Mouse (Mus musculus): ENCODE results near the gene Fh1.
A peak's percentile ranks its signal among the peaks of the same experiment; 100 is the strongest.

The Fh1 gene

GRCm38 (mm10) chr1:175623656-175624055 lies 1.8 kb downstream of the Fh1 start:
- DNase-seq (ENCODE audit: inconsistent age in 2 of 2, low spot score in 1 of 2): no peak

GRCm38 (mm10) chr1:175619814-175620431 lies 5.5 kb downstream of the Fh1 start, which contains the start of gene Kmo:
TSS of gene Kmo (plus strand) at chr1:175620381.
- no peak for DNase-seq (ENCODE audit: inconsistent age in 2 of 2, low spot score in 1 of 2)

DNA sequence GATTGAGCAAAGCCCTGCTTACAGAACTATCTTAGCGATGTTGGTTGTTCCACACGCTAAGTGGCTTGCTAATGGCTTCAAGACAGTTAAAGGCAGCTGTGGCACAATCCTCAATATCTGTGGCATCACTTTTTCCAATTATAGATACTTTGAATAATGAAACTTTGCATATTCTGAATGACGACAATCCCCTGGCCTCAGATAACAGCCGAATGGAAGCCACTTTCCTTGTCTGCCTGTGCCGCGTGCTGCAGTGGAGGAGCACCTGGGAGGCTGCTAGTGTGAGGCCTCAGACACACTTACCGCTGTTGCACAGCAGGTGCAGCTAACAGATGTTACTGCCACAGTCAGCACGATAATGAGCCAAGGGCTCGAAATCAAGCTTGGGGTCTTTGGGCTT lies 10.4 kb downstream of the Fh1 start:
- no peak for DNase-seq (ENCODE audit: inconsistent age in 2 of 2, low spot score in 1 of 2)

GRCm38 (mm10) chr1:175608708-175609107 lies 16.7 kb downstream of the Fh1 start:
- no peak for DNase-seq (ENCODE audit: inconsistent age in 2 of 2, low spot score in 1 of 2)

GRCm38 (mm10) chr1:175607838-175608585 lies 17.4 kb downstream of the Fh1 start:
- no peak for DNase-seq (ENCODE audit: inconsistent age in 2 of 2, low spot score in 1 of 2)

- no peak for DNase-seq (ENCODE audit: inconsistent age in 2 of 2, low spot score in 1 of 2)
Observed at GRCm38 (mm10) chr1:175607308-175607707, 18.1 kb downstream of the Fh1 start.

DNA sequence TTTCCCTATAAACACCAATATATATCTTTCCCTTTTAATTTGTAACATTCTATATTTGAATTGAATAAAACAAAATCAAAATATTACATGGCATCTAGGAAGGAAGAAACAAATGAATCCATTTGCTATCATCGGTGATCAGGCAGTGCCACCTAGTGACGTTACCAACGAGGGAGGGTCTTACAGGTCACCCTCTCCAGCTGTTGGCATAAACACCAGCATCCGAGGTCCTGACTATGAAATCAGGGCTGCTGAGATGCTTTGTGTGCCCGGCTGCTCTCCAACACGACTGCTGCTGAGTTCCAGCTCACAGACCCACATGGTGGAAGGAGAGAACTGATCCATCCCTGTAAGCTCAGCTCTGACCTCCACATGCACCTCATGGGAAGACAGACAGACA lies 22.0 kb downstream of the Fh1 start:
- DNase-seq (ENCODE audit: inconsistent age in 2 of 2, low spot score in 1 of 2): no peak

DNA sequence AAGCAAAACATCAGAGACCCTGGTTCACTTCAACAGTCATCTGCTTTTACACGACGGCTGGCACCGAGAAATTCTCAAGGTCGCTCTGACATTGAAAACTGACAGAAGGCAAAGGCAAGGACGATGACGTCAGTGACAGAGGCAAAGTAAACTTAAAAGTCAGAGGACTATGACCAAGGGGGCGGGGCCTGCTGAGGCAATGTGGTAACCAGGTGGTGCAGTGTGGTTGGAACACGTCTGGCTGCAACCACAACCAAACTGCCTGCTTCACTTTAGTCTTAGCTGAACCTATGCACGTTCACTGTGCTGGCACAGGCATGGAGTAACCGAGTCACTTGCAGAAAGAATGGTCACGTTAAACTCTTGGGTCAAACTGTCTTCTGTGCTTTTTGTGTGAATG lies 23.2 kb downstream of the Fh1 start:
- DNase-seq (ENCODE audit: inconsistent age in 2 of 2, low spot score in 1 of 2): peak; percentile 27 to 73

GRCm38 (mm10) chr1:175592832-175593231 lies 32.6 kb downstream of the Fh1 start:
- DNase-seq (ENCODE audit: inconsistent age in 2 of 2, low spot score in 1 of 2): no peak

DNA sequence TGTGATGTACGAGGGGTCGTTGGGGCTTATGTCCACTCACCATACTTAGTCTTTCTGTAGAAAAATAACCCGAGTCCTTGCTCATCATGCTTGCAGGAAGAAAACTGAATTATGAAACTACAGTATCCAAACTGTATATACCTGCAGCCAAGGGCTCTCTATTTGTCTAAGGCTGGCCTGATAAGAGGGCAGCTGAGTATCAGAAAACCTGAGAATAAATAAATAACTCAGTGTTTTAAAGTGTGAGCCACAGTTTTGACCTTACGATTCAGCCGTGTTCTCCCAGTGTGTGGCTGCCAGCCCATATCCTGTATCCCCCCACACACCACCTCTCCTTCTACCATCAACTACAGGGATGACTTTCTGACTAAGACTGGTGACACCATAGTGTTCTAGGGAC lies 38.8 kb downstream of the Fh1 start:
- DNase-seq (ENCODE audit: inconsistent age in 2 of 2, low spot score in 1 of 2): no peak

GRCm38 (mm10) chr1:175585267-175585666 lies 40.2 kb downstream of the Fh1 start:
- DNase-seq (ENCODE audit: inconsistent age in 2 of 2, low spot score in 1 of 2): no peak

GRCm38 (mm10) chr1:175582799-175583198 lies 42.6 kb downstream of the Fh1 start:
- DNase-seq (ENCODE audit: inconsistent age in 2 of 2, low spot score in 1 of 2): no peak

- DNase-seq (ENCODE audit: inconsistent age in 2 of 2, low spot score in 1 of 2): no peak
Observed at GRCm38 (mm10) chr1:175580346-175580745, 45.1 kb downstream of the Fh1 start.

- no peak for DNase-seq (ENCODE audit: inconsistent age in 2 of 2, low spot score in 1 of 2)
Observed at GRCm38 (mm10) chr1:175579598-175580235, 45.7 kb downstream of the Fh1 start.

GRCm38 (mm10) chr1:175578425-175579096 lies 46.9 kb downstream of the Fh1 start:
- DNase-seq (ENCODE audit: inconsistent age in 2 of 2, low spot score in 1 of 2): no peak

- DNase-seq (ENCODE audit: inconsistent age in 2 of 2, low spot score in 1 of 2): no peak
Observed at GRCm38 (mm10) chr1:175574129-175574528, 51.3 kb downstream of the Fh1 start.

- DNase-seq (ENCODE audit: inconsistent age in 2 of 2, low spot score in 1 of 2): no peak
Observed at GRCm38 (mm10) chr1:175565579-175566103, 59.8 kb downstream of the Fh1 start.

- DNase-seq (ENCODE audit: inconsistent age in 2 of 2, low spot score in 1 of 2): no peak
Observed at GRCm38 (mm10) chr1:175564321-175564720, 61.1 kb downstream of the Fh1 start.

- DNase-seq (ENCODE audit: inconsistent age in 2 of 2, low spot score in 1 of 2): no peak
Observed at GRCm38 (mm10) chr1:175562379-175562778, 63.1 kb downstream of the Fh1 start.

DNA sequence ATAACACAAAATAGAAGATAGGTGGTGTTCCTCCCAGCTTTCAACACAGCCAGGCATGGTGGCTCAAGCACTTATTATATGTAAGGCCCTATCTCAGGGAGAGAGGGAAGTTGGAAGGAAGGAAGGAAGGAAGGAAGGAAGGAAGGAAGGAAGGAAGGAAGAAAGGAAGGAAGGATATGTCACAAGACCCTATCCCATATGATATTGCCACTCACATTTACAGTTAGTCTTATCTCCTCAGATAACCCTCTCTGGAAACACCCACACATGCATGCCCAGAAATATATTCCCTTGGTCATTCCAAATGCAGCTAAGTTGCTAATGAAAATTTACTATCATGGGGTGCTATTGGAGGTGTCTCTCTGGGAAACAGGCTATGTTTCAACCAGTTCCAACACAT lies 63.6 kb downstream of the Fh1 start:
- DNase-seq (ENCODE audit: inconsistent age in 2 of 2, low spot score in 1 of 2): no peak

GRCm38 (mm10) chr1:175554641-175555040 lies 70.8 kb downstream of the Fh1 start:
- no peak for DNase-seq (ENCODE audit: inconsistent age in 2 of 2, low spot score in 1 of 2)
